Mouse (Mus musculus) hindbrain, postnatal 0 days (tissue): ENCODE measurements around the gene Itpripl2. TPM values are rescaled to one million over a fixed set of nuclear protein-coding genes. Genes with fewer than 3 reads are reported as not detected.

Source experiments
- ATAC-seq: fragments of 200-750 bp; cut with Nextera tagmentation; 2 replicates; pipeline ENCODE4 v1.8.0; 2017; ENCODE audit warnings: mild to moderate bottlenecking, moderate TSS enrichment, moderate library complexity
- DNase-seq: peaks from one replicate; pipeline ENCODE4 v3.0.0-alpha.2; 2015; ENCODE audit warnings: low spot score
- H3K27ac ChIP-seq: fragments of 300-500 bp; sonication (generic); 2 replicates; pipeline ENCODE4 v1.5.1; 2014; ENCODE audit warnings: mild to moderate bottlenecking
- H3K27me3 ChIP-seq: fragments of 300-500 bp; sonication (generic); 2 replicates; pipeline ENCODE4 v1.6.1; 2014; ENCODE audit warnings: low read length, mixed read lengths; ENCODE audit not compliant: insufficient read depth
- H3K36me3 ChIP-seq: fragments of 300-500 bp; sonication (generic); 2 replicates; pipeline ENCODE4 v1.6.1; 2014; ENCODE audit warnings: low read length, mixed read lengths; ENCODE audit not compliant: insufficient read depth
- H3K4me1 ChIP-seq: fragments of 300-500 bp; sonication (generic); 2 replicates; pipeline ENCODE4 v1.6.1; 2014; ENCODE audit warnings: antibody characterized with exemption, low read length, mixed read lengths; ENCODE audit not compliant: insufficient read depth
- H3K4me2 ChIP-seq: fragments of 300-500 bp; sonication (generic); 2 replicates; pipeline ENCODE4 v1.6.1; 2014; ENCODE audit warnings: low read depth, mild to moderate bottlenecking, low read length, moderate library complexity, mixed read lengths
- H3K4me3 ChIP-seq: fragments of 300-500 bp; sonication (generic); 2 replicates; pipeline ENCODE4 v1.5.1; 2014; ENCODE audit warnings: low read length
- H3K9ac ChIP-seq: fragments of 300-500 bp; sonication (generic); replicated peaks from 2 replicates; pipeline ENCODE4 v1.6.1; 2014; ENCODE audit warnings: mild to moderate bottlenecking, low read length, moderate library complexity, mixed read lengths
- H3K9me3 ChIP-seq: fragments of 300-500 bp; sonication (generic); 2 replicates; pipeline ENCODE4 v1.6.1; 2016; ENCODE audit warnings: low read length, mixed read lengths
- CTCF ChIP-seq: IDR thresholded peaks from 2 replicates; pipeline ENCODE4 v1.5.1; 2016; ENCODE audit warnings: antibody characterized with exemption, control low read depth, low read depth
- WGBS: fragments of 180-500 bp; shearing (Covaris S2); extraction: QIAGEN DNeasy Blood & Tissue Kit; methylation state at CpG from one replicate; pipeline ENCODE4 v1.1.7; 2014; 5-methylcytosine and 5-hydroxymethylcytosine counted together
- polyA plus RNA-seq: library from polyadenylated mRNA; unstranded; fragments of >200 nt; fragmentation: Nextera tagmentation; extraction: Ambion mirVana; gene quantifications from 2 replicates; pipeline ENCODE4 v1.2.1, GENCODE M21; 2015
- total RNA-seq: library from RNA; depleted of rRNA; stranded (reverse); fragments of >200 nt; gene quantifications from 2 replicates; pipeline ENCODE4 v1.2.3, GENCODE M21; 2014

The Itpripl2 gene
- total and polyA plus RNA-seq, 2 experiments from 2014 or later, result 0.73 to 6.1 TPM

DNA sequence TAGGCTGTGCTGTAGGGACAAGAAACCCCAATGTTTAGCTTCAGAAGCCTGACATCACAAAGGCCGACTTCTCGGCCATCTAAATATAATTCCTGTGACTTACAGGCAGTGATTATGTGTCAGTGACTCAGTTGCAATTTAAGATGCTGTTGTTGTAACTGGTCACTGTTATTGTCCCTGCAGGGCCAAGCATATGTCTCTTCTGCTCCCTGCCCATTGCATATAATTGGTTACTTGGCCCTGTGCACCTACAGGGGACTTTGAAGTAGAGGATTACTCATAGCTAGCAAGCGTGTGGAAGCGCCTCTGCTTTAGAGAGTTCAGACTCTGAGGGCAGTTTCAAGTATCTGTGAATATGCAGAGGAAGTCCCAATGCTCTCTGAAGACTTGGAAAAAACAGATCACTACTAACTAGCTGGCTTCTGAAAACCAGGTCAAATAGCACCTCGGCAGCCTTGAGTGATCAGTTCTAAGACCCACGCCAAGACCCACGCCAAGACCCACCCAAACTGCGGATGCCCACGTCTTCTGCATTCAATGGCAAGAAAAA is 11.5 kb downstream of the Itpripl2 start:
- DNase-seq (no peak), ATAC-seq (no peak)
- no peak for TF ChIP-seq CTCF
- 88% methylated on average over 9 of the region's 9 CpGs for WGBS
- Histone ChIP-seq H3K4me2 (no peak overlapping the region), H3K27me3 (no peaks in the 10 kb centered on the region), H3K36me3 (no peaks in the 10 kb centered on the region), H3K4me3 (no peak overlapping the region), H3K4me1 (no peaks in the 10 kb centered on the region), H3K27ac (no peak overlapping the region), H3K9me3 (no peaks in the 10 kb centered on the region), H3K9ac (no peak overlapping the region)

DNA sequence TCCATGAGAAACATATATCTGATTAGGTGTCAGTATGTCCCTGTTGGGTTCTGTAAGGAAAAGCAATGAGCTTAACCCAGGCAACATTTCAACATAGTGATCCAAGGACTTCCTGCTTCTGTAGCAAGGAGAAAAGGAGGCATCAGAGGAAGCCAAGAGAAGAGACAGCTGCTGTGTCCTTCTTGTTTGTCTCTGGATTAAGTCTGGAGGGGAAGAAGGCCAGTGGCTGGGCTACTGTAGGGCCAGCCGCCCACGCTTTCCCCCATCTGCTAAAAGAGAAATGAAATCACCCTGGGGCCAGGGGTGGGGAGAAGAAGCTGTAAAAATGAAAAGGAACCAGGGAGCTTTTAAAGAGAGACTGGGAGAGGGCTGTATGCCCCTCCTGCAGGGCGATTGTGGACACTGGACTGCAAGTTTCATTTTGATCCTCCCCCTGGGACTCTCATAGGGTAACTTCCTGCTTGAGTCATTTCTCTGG is 12.9 kb downstream of the Itpripl2 start:
- Histone ChIP-seq H3K4me3 (no peak overlapping the region), H3K9ac (no peak overlapping the region), H3K27ac (0 out of 2 replicates have a peak overlapping the region, but pooled peaks have one; percentile 15), H3K9me3 (no peaks in the 10 kb centered on the region), H3K27me3 (no peaks in the 10 kb centered on the region), H3K4me1 (no peaks in the 10 kb centered on the region), H3K4me2 (no peak overlapping the region), H3K36me3 (no peaks in the 10 kb centered on the region)
- no peak for TF ChIP-seq CTCF
- DNase-seq, result no peak
- 58% methylated on average over 3 of the region's 3 CpGs for WGBS
- no peak for ATAC-seq

DNA sequence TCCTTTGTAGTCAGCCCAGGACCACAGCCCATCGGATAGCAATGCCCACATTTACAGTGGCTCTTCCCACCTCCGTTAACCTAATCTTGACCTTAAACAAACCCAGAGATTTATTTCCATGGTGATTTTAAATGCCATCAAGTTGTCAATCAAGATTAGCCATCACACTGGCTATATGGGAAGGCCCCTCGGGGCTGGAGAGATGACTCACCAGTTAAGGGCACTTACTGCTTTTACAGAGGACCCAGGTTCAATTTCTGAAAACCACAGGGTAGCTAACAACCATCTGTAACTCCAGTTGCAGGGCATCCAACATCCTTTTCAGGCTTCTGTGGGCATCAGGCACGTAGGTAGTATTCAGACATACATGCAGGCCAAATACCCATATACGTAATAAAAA is 15.3 kb downstream of the Itpripl2 start:
- no peak for TF ChIP-seq CTCF
- no peaks in the 10 kb centered on the region for H3K9me3 ChIP-seq
- 80% methylated on average over 5 of the region's 5 CpGs for WGBS
- no peak overlapping the region for H3K9ac ChIP-seq
- no peak overlapping the region for H3K4me3 ChIP-seq
- no peak overlapping the region for H3K27ac ChIP-seq
- H3K27me3 ChIP-seq, result no peaks in the 10 kb centered on the region
- no peaks in the 10 kb centered on the region for H3K4me1 ChIP-seq
- ATAC-seq (no peak), DNase-seq (no peak)
- H3K36me3 ChIP-seq, result no peaks in the 10 kb centered on the region
- no peak overlapping the region for H3K4me2 ChIP-seq

DNA sequence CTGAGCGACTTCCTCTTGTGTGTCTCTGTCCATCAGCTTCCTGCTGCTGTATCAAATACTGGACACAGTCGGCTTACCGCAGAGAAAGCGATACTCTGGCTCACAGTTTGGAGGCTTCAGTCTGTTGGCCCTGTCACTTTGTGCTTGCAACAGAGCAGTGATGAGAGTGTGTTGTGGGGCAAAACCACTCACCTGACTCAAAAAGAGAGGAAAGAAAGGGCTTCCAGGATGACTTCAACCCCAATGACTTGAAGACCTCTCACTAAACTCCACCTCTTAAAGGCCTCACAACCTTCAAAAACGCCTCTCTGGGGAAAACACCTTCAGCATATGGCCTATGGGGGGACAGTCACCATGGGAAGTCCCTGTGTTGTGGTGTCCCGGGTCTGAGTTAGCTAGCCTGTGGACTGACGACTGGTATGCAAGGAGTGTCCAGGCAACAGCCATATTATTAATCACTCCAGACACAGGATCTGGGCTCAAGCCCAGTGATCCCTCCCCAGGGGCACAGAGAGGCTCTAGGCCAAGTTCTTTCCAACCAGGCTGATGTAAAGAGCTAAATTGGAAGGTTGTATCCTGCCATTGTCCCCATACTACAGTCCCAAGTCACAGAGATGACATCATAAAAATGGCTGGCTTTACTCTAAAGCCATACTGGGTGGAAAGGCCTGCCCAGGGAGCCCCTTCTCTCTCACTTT is 16.6 kb downstream of the Itpripl2 start:
- H3K27ac ChIP-seq, result no peak overlapping the region
- H3K27me3 ChIP-seq, result no peaks in the 10 kb centered on the region
- TF ChIP-seq CTCF, result no peak
- ATAC-seq (no peak), DNase-seq (no peak)
- H3K4me1 ChIP-seq, result no peaks in the 10 kb centered on the region
- no peak overlapping the region for H3K9ac ChIP-seq
- no peak overlapping the region for H3K4me2 ChIP-seq
- no peaks in the 10 kb centered on the region for H3K36me3 ChIP-seq
- H3K4me3 ChIP-seq, result no peak overlapping the region
- no peaks in the 10 kb centered on the region for H3K9me3 ChIP-seq
- WGBS, result 80% methylated on average over 7 of the region's 7 CpGs

DNA sequence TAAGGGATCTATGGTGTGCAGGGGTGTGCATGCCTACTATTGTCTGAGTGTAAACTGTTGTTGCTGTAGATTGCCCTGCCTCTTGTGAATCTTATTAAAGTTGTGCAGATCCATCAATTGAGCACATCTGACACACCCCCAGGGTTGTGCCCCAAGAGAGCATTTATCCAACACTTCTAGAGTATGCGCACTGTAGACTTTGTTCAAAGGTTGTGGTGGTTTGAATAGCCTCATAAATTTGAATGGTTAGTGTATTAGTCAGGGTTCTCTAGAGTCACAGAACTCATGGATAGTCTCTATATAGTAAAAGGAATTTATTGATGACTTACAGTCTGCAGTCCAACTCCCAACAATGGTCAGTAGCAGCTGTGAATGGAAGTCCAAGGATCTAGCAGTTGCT is 18.9 kb downstream of the Itpripl2 start:
- no peak overlapping the region for H3K4me3 ChIP-seq
- no peak overlapping the region for H3K27ac ChIP-seq
- no peaks in the 10 kb centered on the region for H3K9me3 ChIP-seq
- 66% methylated on average over 1 of the region's 1 CpGs for WGBS
- no peaks in the 10 kb centered on the region for H3K36me3 ChIP-seq
- H3K9ac ChIP-seq, result no peak overlapping the region
- ATAC-seq (no peak), DNase-seq (no peak)
- no peaks in the 10 kb centered on the region for H3K4me1 ChIP-seq
- no peak overlapping the region for H3K4me2 ChIP-seq
- H3K27me3 ChIP-seq, result no peaks in the 10 kb centered on the region
- TF ChIP-seq CTCF, result no peak

DNA sequence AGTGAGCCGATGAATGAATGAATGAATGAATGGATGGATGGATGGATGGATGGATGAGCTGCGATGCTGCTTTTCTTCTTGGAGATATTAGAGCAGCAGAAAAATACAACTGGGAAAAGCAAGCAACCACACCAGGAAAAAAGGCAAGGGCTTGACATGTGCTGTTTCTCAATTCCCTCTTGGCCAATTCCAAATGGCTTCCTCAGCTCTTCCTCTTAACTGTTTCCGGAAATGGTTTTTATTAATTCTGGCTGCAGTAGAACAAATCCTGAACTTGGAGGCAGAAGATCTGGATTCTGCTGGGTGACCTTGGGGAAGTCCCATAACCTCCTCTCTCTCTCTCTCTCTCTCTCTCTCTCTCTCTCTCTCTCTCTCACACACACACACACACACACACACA is 23.7 kb downstream of the Itpripl2 start:
- Histone ChIP-seq H3K4me2 (no peak overlapping the region), H3K4me1 (peaks cover under 1% of the 10 kb centered on the region; the same call in 1 of the 2 replicates), H3K36me3 (no peaks in the 10 kb centered on the region), H3K4me3 (no peak overlapping the region), H3K27ac (no peak overlapping the region), H3K9me3 (no peaks in the 10 kb centered on the region), H3K27me3 (no peaks in the 10 kb centered on the region), H3K9ac (no peak overlapping the region)
- TF ChIP-seq CTCF, result no peak
- no peak for ATAC-seq
- DNase-seq, result no peak
- WGBS, result 92% methylated on average over 3 of the region's 3 CpGs

DNA sequence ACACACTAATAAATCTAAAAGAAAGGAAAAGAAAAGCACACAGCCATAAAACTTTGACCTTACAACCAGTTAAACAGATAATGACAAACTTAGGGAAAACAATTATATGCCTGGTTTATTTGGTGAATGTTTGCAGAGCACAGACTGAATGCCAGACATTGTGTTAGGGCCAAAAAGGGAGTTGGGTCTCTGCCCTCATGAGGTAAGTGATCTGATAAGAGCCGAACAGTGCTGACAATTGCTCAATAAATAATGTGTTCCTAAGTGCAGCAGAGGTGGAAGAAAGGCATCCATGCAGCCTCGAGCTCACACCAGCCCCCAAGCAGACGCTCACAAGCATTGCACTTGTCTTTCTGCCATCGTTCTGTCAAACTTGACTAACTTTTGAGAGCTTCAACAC is 27.3 kb downstream of the Itpripl2 start:
- no peak overlapping the region for H3K4me2 ChIP-seq
- WGBS, result 63% methylated on average over 4 of the region's 4 CpGs
- TF ChIP-seq CTCF, result no peak

More for the DNA sequence above, 27.3 kb downstream of the Itpripl2 start:
- ATAC-seq (no peak), DNase-seq (no peak)
- Histone ChIP-seq H3K4me3 (no peak overlapping the region), H3K4me1 (peaks cover 4% of the 10 kb centered on the region; the same call in 1 of the 2 replicates), H3K27me3 (no peaks in the 10 kb centered on the region), H3K9me3 (no peaks in the 10 kb centered on the region), H3K27ac (no peak overlapping the region), H3K9ac (no peak overlapping the region), H3K36me3 (no peaks in the 10 kb centered on the region)
